ENCODE assay signal across 8 mouse cellular contexts in the genomic region with DNA sequence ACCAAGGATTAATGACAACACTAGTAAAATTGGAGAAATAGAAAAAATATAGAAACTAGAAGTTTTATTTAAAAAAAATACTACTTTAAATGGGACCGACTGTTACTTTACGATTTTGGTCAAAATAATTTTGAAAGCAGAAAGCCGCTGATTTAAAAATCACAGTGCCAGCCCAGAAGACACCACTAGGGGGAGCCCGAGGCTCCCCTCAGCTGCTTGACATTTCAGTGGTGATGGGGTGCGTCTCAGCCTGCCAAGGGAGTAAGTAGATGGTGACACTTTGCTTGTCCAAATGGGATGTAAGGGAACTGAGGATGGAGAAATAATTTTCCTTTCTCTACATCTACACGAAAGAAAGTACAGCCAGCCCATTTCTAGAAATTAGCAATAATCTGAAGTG.
DNase-seq lines count a peak whose midpoint lies in the region; ATAC-seq and TF ChIP-seq lines count a peak whose summit lies in the region.

No protein-coding gene starts in this region.

- ATAC-seq in neural tube, embryonic 11.5 days (ENCODE audit: insufficient read depth, low FRiP score, low TSS enrichment), result no peak

- no peak overlapping the region for H3K9ac ChIP-seq in heart, adult 2 months (ENCODE audit: low read depth, low read length)
- no peak overlapping the region for H3K9ac ChIP-seq in neural tube, embryonic 11.5 days (ENCODE audit: low read length)

- TF ChIP-seq CTCF in heart, adult 2 months (IDR thresholded peaks at IDR 0.05), result peak; percentile 100

- TF ChIP-seq POLR2A in heart, adult 2 months (IDR thresholded peaks at IDR 0.05; ENCODE audit: insufficient read depth, low read depth, low read length), result no peak

- H3K36me3 ChIP-seq in heart, adult 2 months (ENCODE audit: control insufficient read depth, insufficient read depth, low read length), result no peaks in the 10 kb centered on the region
- no peaks in the 10 kb centered on the region for H3K36me3 ChIP-seq in neural tube, embryonic 11.5 days (ENCODE audit: control insufficient read depth, insufficient read depth, low read length)

- no peaks in the 10 kb centered on the region for H3K27me3 ChIP-seq in heart, adult 2 months (ENCODE audit: control insufficient read depth, insufficient read depth, low read length)
- H3K27me3 ChIP-seq in neural tube, embryonic 11.5 days (ENCODE audit: control insufficient read depth, insufficient read depth, low read length), result no peaks in the 10 kb centered on the region

- H3K9me3 ChIP-seq in neural tube, embryonic 11.5 days (ENCODE audit: control insufficient read depth, low read length), result no peaks in the 10 kb centered on the region

- H3K27ac ChIP-seq in heart, adult 2 months, result no peak overlapping the region
- no peak overlapping the region for H3K27ac ChIP-seq in neural tube, embryonic 11.5 days (ENCODE audit: low read depth, low read length)

- 9% methylated on average over 6 of the region's 6 CpGs for WGBS in heart, adult 2 months
- WGBS in neural tube, embryonic 11.5 days, result 27% methylated on average over 6 of the region's 6 CpGs

- H3K79me2 ChIP-seq in heart, adult 2 months (replicated peaks; ENCODE audit: control insufficient read depth, insufficient read depth, low read length), result no peaks in the 10 kb centered on the region

- peaks cover 3% of the 10 kb centered on the region for H3K4me1 ChIP-seq in heart, adult 2 months (ENCODE audit: control insufficient read depth, insufficient read depth, low read length)
- H3K4me1 ChIP-seq in neural tube, embryonic 11.5 days (ENCODE audit: control insufficient read depth, insufficient read depth, low read length), result peaks cover 8% of the 10 kb centered on the region

- no peak overlapping the region for H3K4me2 ChIP-seq in neural tube, embryonic 11.5 days (ENCODE audit: low read depth)

- no peak overlapping the region for H3K4me3 ChIP-seq in heart, adult 2 months
- H3K4me3 ChIP-seq in neural tube, embryonic 11.5 days (ENCODE audit: low read depth, low read length), result no peak overlapping the region

- no peak for TF ChIP-seq EP300 in heart, adult 2 months (IDR thresholded peaks at IDR 0.05; ENCODE audit: insufficient read depth, low read depth, low read length)

- DNase-seq in heart, adult 2 months, result peak; percentile 64 to 79
- no peak for DNase-seq in heart, adult 8-10 months (ENCODE audit: low spot score)
- DNase-seq in CD8-positive naive resting alpha-beta T cell, adult 2 months (ENCODE audit: low read depth in 2 of 2, low spot score in 2 of 2), result peak; percentile 29 to 65
- peak; percentile 13 for DNase-seq in c-Kit-positive CD71-negative TER-119-negative erythroid progenitor cells, embryonic 14.5 days (ENCODE audit: low read depth)
- DNase-seq in gastrocnemius, adult 8-10 months (ENCODE audit: low spot score in 2 of 2), result peak; percentile 50 to 54
- DNase-seq in layer of hippocampus, postnatal 25 days (ENCODE audit: extremely low spot score in 1 of 2, low spot score in 1 of 2), result peak; percentile 64 to 86
- DNase-seq in neural tube, embryonic 11.5 days (ENCODE audit: low spot score), result peak; percentile 75
- DNase-seq in thymus, postnatal 10 days (ENCODE audit: low spot score in 2 of 2), result peak; percentile 24 to 74

- intact Hi-C loops in heart, adult 2 months (cut with DNase I), result loop anchor here (1.0 to 2.0 kb wide), 2 partner anchors 27 to 622 kb away; no protein-coding TSS in a partner anchor
